ENCODE assay signal across 20 mouse cellular contexts in genomic region chr7:115476881-115477665, GRCm38 (mm10).
A peak's percentile ranks its signal among the peaks of the same experiment; 100 is the strongest.
DNase-seq lines count a peak whose midpoint lies in the region; ATAC-seq and TF ChIP-seq lines count a peak whose summit lies in the region.
"Had no signal": no experiment of that assay in that cellular context is flagged by ENCODE, and none has a peak within 500 bp of the region (broad histone marks: within the 10 kb centered on the region; RNA-seq: fewer than 3 reads in every experiment).

No protein-coding gene starts in this region.

- 0 out of 2 replicates have a peak, but pooled peaks cover 2% of the 10 kb centered on the region for H3K36me3 ChIP-seq in heart, embryonic 10.5 days
- no peaks in the 10 kb centered on the region for H3K36me3 ChIP-seq in heart, embryonic 11.5 days (ENCODE audit: control insufficient read depth, insufficient read depth, low read length)
- no peaks in the 10 kb centered on the region for H3K36me3 ChIP-seq in kidney, embryonic 14.5 days (ENCODE audit: control insufficient read depth, insufficient read depth, low read length)
- H3K36me3 ChIP-seq: midbrain, embryonic 10.5 days had no signal

- no peak overlapping the region for H3K9ac ChIP-seq in heart, embryonic 11.5 days (ENCODE audit: low read depth, low read length)
- H3K9ac ChIP-seq in kidney, embryonic 14.5 days (ENCODE audit: low read depth, low read length): no peak overlapping the region
- H3K9ac ChIP-seq: liver, embryonic 13.5 days; lung, embryonic 14.5 days had no signal

- no peaks in the 10 kb centered on the region for H3K27me3 ChIP-seq in heart, embryonic 10.5 days (ENCODE audit: insufficient read depth, poor library complexity, severe bottlenecking)
- H3K27me3 ChIP-seq in heart, embryonic 11.5 days (ENCODE audit: control insufficient read depth, insufficient read depth, low read length): no peaks in the 10 kb centered on the region
- no peaks in the 10 kb centered on the region for H3K27me3 ChIP-seq in kidney, embryonic 14.5 days (ENCODE audit: control insufficient read depth, insufficient read depth, low read length)
- H3K27me3 ChIP-seq: liver, embryonic 13.5 days had no signal

- DNase-seq in heart, embryonic 10.5 days (ENCODE audit: low spot score): peak; percentile 73
- DNase-seq in kidney, adult 9 months: no peak
- peak; percentile 88 for DNase-seq in gastrocnemius, adult 2 months
- peak; percentile 78 for DNase-seq in gastrocnemius, postnatal 25 days
- no peak for DNase-seq in spleen, postnatal 36 days (ENCODE audit: low spot score in 2 of 2)
- DNase-seq: B cell, adult 2 months; cerebellum, adult 2 months; kidney, postnatal 36 days; liver, embryonic 13.5 days; lung, embryonic 14.5 days; lung, postnatal 36 days; spleen, adult 18-20 months; thymus, adult 18-20 months; thymus, postnatal 4 days had no signal

- H3K4me1 ChIP-seq in heart, embryonic 10.5 days: peaks cover 34% of the 10 kb centered on the region
- H3K4me1 ChIP-seq in heart, embryonic 11.5 days (ENCODE audit: control insufficient read depth, insufficient read depth, low read length): 0 out of 2 replicates have a peak, but pooled peaks cover 11% of the 10 kb centered on the region
- H3K4me1 ChIP-seq in kidney, embryonic 14.5 days (ENCODE audit: control insufficient read depth, insufficient read depth, low read length): no peaks in the 10 kb centered on the region
- H3K4me1 ChIP-seq: liver, embryonic 13.5 days had no signal

- ATAC-seq in heart, embryonic 11.5 days (replicated peaks; ENCODE audit: insufficient number of reproducible peaks, low FRiP score, low TSS enrichment): no peak
- ATAC-seq in kidney, embryonic 14.5 days (ENCODE audit: low FRiP score, low TSS enrichment): 0 out of 2 replicates have a peak, but pooled peaks have one; percentile 32
- no peak for ATAC-seq in erythroid progenitor cell, adult 5-6 weeks (replicated peaks; ENCODE audit: low FRiP score, poor library complexity, severe bottlenecking)
- ATAC-seq: intestine, postnatal 0 days had no signal

- H3K27ac ChIP-seq in heart, embryonic 10.5 days: no peak overlapping the region
- H3K27ac ChIP-seq in heart, embryonic 11.5 days (ENCODE audit: low read depth, low read length): no peak overlapping the region
- no peak overlapping the region for H3K27ac ChIP-seq in kidney, embryonic 14.5 days (ENCODE audit: low read depth, low read length)
- H3K27ac ChIP-seq in gastrocnemius, adult 2 months: peak overlapping the region; percentile 94
- H3K27ac ChIP-seq: left cerebral cortex, adult 2 months; liver, embryonic 13.5 days; midbrain, embryonic 10.5 days had no signal

- 59% methylated on average over 13 of the region's 13 CpGs for WGBS in heart, embryonic 10.5 days
- WGBS in heart, embryonic 11.5 days (ENCODE audit: insufficient replicate concordance): 54% methylated on average over 13 of the region's 13 CpGs
- 44% methylated on average over 13 of the region's 13 CpGs for WGBS in kidney, embryonic 14.5 days

- intact Hi-C loops in gastrocnemius, adult 2 months (cut with DNase I): loop anchor here (5.0 kb wide), 2 partner anchors 70 to 555 kb away; no protein-coding TSS in a partner anchor

- no peak overlapping the region for H3K4me3 ChIP-seq in heart, embryonic 10.5 days
- no peak overlapping the region for H3K4me3 ChIP-seq in heart, embryonic 11.5 days (ENCODE audit: low read depth, low read length)
- H3K4me3 ChIP-seq in kidney, embryonic 14.5 days (ENCODE audit: low read length): no peak overlapping the region
- H3K4me3 ChIP-seq in gastrocnemius, adult 2 months: peak overlapping the region; percentile 14; the same call in 1 of the 2 replicates
- H3K4me3 ChIP-seq: left cerebral cortex, adult 2 months; liver, embryonic 13.5 days; midbrain, embryonic 10.5 days had no signal

- H3K9me3 ChIP-seq in heart, embryonic 10.5 days: no peaks in the 10 kb centered on the region
- no peaks in the 10 kb centered on the region for H3K9me3 ChIP-seq in heart, embryonic 11.5 days (replicated peaks; ENCODE audit: control insufficient read depth, low read length)
- no peaks in the 10 kb centered on the region for H3K9me3 ChIP-seq in kidney, embryonic 14.5 days (ENCODE audit: control insufficient read depth, low read length)
- H3K9me3 ChIP-seq: liver, embryonic 13.5 days; midbrain, embryonic 10.5 days had no signal

- no peak overlapping the region for H3K4me2 ChIP-seq in heart, embryonic 11.5 days
- H3K4me2 ChIP-seq in kidney, embryonic 14.5 days (replicated peaks; ENCODE audit: low read depth, low read length): no peak overlapping the region
- H3K4me2 ChIP-seq: liver, embryonic 13.5 days; lung, embryonic 14.5 days had no signal

- TF ChIP-seq CTCF in gastrocnemius, adult 2 months (IDR thresholded peaks at IDR 0.05): no peak

Comparison
In these comparisons a context has a peak if more than half of its experiments do, and no peak if none do; other contexts are left out.
1. DNase-seq: peak in heart, embryonic 10.5 days (single experiment), gastrocnemius, adult 2 months (single experiment) and gastrocnemius, postnatal 25 days (single experiment); none in kidney, adult 9 months (single experiment) and spleen, postnatal 36 days (0 of 2).